Mouse (Mus musculus) layer of hippocampus, adult 18-20 months (tissue): Measurements from ENCODE around the gene Hes6. TPM values are rescaled to one million over a fixed set of nuclear protein-coding genes. Genes with fewer than 3 reads are reported as not detected.

Experiments
- total RNA-seq, 2 experiments: library from RNA; stranded (reverse); gene quantifications; 2 replicates each; pipeline ENCODE4 v1.2.3; 2021

Gene Hes6
- total RNA-seq, 2 experiments from 2014 or later, result 13.1 to 16.4 TPM

Other genes starting within 250 kb of the Hes6 start
- 10 to 100 TPM; 58.6 to 64.0 TPM for gene Ramp1, start 234.2 kb downstream of the Hes6 start, total RNA-seq
- 10 to 100 TPM; 45.8 to 48.8 TPM for gene Ube2f, start 163.7 kb downstream of the Hes6 start, total RNA-seq
- 10 to 100 TPM; 18.0 to 22.3 TPM for gene Scly, start 115.7 kb downstream of the Hes6 start, total RNA-seq
- under 1 TPM in 1 of 2 experiments, not detected in 1; 0.07 TPM for gene Espnl, start 92.0 kb downstream of the Hes6 start, total RNA-seq
- gene Klhl30, start 63.0 kb downstream of the Hes6 start, total RNA-seq, result under 1 TPM in 1 of 2 experiments, not detected in 1; 0.10 TPM
- gene Erfe, start 47.6 kb downstream of the Hes6 start, total RNA-seq, result not detected
- 10 to 100 TPM; 62.3 to 63.0 TPM for gene Ilkap, start 15.2 kb downstream of the Hes6 start, total RNA-seq
- 10 to 100 TPM; 32.2 to 35.2 TPM for gene Per2, start 45.3 kb upstream of the Hes6 start, total RNA-seq
- 10 to 100 TPM; 14.3 to 14.6 TPM for gene Traf3ip1, start 80.6 kb upstream of the Hes6 start, total RNA-seq
- 10 to 100 TPM; 39.9 to 43.5 TPM for gene Asb1, start 126.5 kb upstream of the Hes6 start, total RNA-seq